Mouse (Mus musculus): Measurements from ENCODE around the gene Fbxl14. TPM values are rescaled to one million over a fixed set of nuclear protein-coding genes. Genes with fewer than 3 reads are reported as not detected.

The Fbxl14 gene
- polyA plus RNA-seq, 2 experiments, result 3.9 to 16.3 TPM

DNA sequence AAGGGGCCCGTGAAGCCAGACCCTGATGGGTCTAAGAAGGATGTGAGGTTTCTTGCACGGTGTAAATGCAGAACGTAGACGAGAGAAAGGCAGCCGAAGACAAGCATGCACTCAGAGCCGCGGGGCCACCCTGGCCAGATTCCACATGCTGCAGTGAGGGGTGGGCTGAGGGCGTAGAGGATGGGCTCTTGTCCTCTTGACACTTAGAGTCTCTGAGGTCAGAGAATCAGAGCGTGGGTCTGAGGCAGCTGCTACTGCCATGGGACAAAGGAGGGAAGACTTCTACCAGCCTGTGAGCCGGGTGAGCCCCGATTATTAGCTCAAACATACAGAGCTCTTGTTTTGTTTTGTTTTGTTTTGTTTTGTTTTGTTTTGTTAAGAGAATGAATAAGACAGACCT, 11.1 kb downstream of the Fbxl14 start:
- DNase-seq (ENCODE audit: low read depth in 3 of 3, low spot score in 3 of 3) (no peak), ATAC-seq (ENCODE audit: insufficient read depth) (no peak)
- Histone ChIP-seq H3K27me3 (ENCODE audit: control insufficient read depth, insufficient read depth, low read length) (no peaks in the 10 kb centered on the region), H3K36me3 (replicated peaks; ENCODE audit: control insufficient read depth, insufficient read depth, low read depth) (no peaks in the 10 kb centered on the region), H3K27ac (no peak overlapping the region), H3K4me3 (ENCODE audit: insufficient read depth in 1 of 2, low read depth in 2 of 2, low read length in 2 of 2) (no peak overlapping the region), H3K9ac (replicated peaks) (no peak overlapping the region), H3K9me3 (ENCODE audit: control insufficient read depth, low read length) (no peaks in the 10 kb centered on the region), H3K4me2 (ENCODE audit: low read depth) (no peak overlapping the region), H3K4me1 (replicated peaks; ENCODE audit: control insufficient read depth in 2 of 2, insufficient read depth in 2 of 2, low read length in 1 of 2) (no peaks in the 10 kb centered on the region)
- 62% methylated on average over 11 of the region's 11 CpGs for WGBS (ENCODE audit: insufficient replicate concordance)
- TF ChIP-seq CTCF (IDR thresholded peaks at IDR 0.05; ENCODE audit: low read depth) (no peak), EP300 (IDR thresholded peaks at IDR 0.05; ENCODE audit: low read depth) (no peak)

DNA sequence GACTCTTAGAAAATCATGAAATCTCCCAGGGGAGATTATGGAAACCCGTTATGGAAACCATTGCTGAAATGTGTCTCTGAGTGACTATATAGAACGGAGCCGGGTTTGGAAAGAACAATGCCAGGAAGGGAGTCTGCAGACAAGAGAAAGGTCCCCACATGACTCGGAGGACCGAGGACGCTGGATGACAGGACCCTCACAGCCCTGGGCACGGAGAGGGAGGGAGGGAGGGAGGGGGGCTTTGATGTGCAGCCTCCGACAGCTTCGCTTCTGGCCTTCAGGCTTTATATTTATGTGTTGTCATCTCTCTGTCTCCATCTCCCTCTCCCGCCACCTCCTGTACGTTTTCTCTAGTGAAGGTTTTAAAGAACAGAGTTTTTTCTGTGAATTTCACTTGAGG, 11.5 kb downstream of the Fbxl14 start:
- H3K9ac ChIP-seq (replicated peaks), result no peak overlapping the region
- WGBS (ENCODE audit: insufficient replicate concordance), result 43% methylated on average over 11 of the region's 11 CpGs
- DNase-seq (ENCODE audit: low read depth in 3 of 3, low spot score in 3 of 3) (no peak), ATAC-seq (ENCODE audit: insufficient read depth) (no peak)
- no peaks in the 10 kb centered on the region for H3K36me3 ChIP-seq (replicated peaks; ENCODE audit: control insufficient read depth, insufficient read depth, low read depth)
- H3K4me3 ChIP-seq (ENCODE audit: insufficient read depth in 1 of 2, low read depth in 2 of 2, low read length in 2 of 2), result no peak overlapping the region
- H3K27ac ChIP-seq, result no peak overlapping the region
- no peaks in the 10 kb centered on the region for H3K9me3 ChIP-seq (ENCODE audit: control insufficient read depth, low read length)
- no peaks in the 10 kb centered on the region for H3K4me1 ChIP-seq (replicated peaks; ENCODE audit: control insufficient read depth in 2 of 2, insufficient read depth in 2 of 2, low read length in 1 of 2)
- no peak overlapping the region for H3K4me2 ChIP-seq (ENCODE audit: low read depth)
- TF ChIP-seq CTCF (IDR thresholded peaks at IDR 0.05; ENCODE audit: low read depth) (no peak), EP300 (IDR thresholded peaks at IDR 0.05; ENCODE audit: low read depth) (no peak)
- no peaks in the 10 kb centered on the region for H3K27me3 ChIP-seq (ENCODE audit: control insufficient read depth, insufficient read depth, low read length)

DNA sequence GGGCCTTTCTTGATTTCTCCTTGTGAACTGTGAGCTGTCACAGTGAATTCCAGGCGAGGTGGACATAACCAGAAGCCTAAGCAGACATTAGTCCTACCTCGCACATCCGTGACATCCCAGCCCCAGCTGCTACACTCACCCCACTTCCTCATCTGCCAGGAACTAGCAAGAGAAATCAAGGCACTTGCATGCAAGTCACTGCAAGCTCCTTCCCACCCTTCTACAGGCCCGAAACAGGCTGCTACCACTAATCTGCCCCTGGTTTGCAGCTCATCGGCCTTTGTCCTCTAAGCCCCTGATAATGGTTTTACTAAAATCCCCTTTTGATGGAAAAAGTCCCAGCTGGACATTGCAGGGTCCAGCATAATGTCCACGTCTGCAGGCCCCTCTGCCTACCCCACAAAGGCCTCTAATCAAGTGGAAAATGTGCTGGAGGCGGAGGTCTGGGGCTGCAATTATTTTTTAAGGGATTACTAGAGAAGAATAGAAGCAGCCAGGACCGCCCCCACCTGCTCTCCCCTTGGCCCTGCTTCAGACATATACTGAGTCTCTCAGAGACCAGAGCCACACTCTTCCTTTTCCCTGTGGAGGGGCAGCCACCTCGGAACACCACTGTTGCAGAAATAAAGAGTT, 12.6 kb downstream of the Fbxl14 start:
- DNase-seq (ENCODE audit: low read depth in 3 of 3, low spot score in 3 of 3), result no peak
- H3K9ac ChIP-seq (replicated peaks), result no peak overlapping the region
- H3K4me2 ChIP-seq (ENCODE audit: low read depth), result no peak overlapping the region
- no peak for ATAC-seq (ENCODE audit: insufficient read depth)
- H3K27ac ChIP-seq, result no peak overlapping the region
- H3K4me3 ChIP-seq (ENCODE audit: insufficient read depth in 1 of 2, low read depth in 2 of 2, low read length in 2 of 2), result no peak overlapping the region
- H3K9me3 ChIP-seq (ENCODE audit: control insufficient read depth, low read length), result no peaks in the 10 kb centered on the region
- no peak for TF ChIP-seq EP300 (IDR thresholded peaks at IDR 0.05; ENCODE audit: low read depth)
- no peak for TF ChIP-seq CTCF (IDR thresholded peaks at IDR 0.05; ENCODE audit: low read depth)
- H3K4me1 ChIP-seq (replicated peaks; ENCODE audit: control insufficient read depth in 2 of 2, insufficient read depth in 2 of 2, low read length in 1 of 2), result no peaks in the 10 kb centered on the region
- 52% methylated on average over 9 of the region's 9 CpGs for WGBS (ENCODE audit: insufficient replicate concordance)
- no peaks in the 10 kb centered on the region for H3K27me3 ChIP-seq (ENCODE audit: control insufficient read depth, insufficient read depth, low read length)
- no peaks in the 10 kb centered on the region for H3K36me3 ChIP-seq (replicated peaks; ENCODE audit: control insufficient read depth, insufficient read depth, low read depth)

DNA sequence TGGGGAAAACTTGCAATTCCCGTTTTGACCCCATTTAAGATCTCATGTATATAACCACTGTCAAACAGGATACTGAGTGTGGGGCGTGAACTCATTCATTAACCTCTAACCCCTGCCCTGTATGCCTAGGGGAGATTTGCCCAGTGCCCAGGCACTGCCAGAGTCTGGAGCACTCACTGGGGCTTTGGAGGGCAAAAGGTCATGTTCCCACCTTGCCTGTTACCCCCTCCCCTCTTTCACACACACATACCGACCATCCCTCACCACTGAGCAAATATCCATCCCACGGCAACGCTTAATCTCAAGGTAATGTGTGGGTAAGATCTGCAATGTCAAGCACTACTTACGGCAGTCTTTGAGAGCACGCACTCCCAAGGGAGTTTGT, 13.2 kb downstream of the Fbxl14 start:
- Histone ChIP-seq H3K27me3 (ENCODE audit: control insufficient read depth, insufficient read depth, low read length) (no peaks in the 10 kb centered on the region), H3K27ac (no peak overlapping the region), H3K4me2 (ENCODE audit: low read depth) (no peak overlapping the region), H3K4me1 (replicated peaks; ENCODE audit: control insufficient read depth in 2 of 2, insufficient read depth in 2 of 2, low read length in 1 of 2) (no peaks in the 10 kb centered on the region), H3K36me3 (replicated peaks; ENCODE audit: control insufficient read depth, insufficient read depth, low read depth) (no peaks in the 10 kb centered on the region), H3K9me3 (ENCODE audit: control insufficient read depth, low read length) (no peaks in the 10 kb centered on the region), H3K9ac (replicated peaks) (no peak overlapping the region), H3K4me3 (ENCODE audit: insufficient read depth in 1 of 2, low read depth in 2 of 2, low read length in 2 of 2) (no peak overlapping the region)
- TF ChIP-seq CTCF (IDR thresholded peaks at IDR 0.05; ENCODE audit: low read depth) (no peak), EP300 (IDR thresholded peaks at IDR 0.05; ENCODE audit: low read depth) (no peak)
- DNase-seq (ENCODE audit: low read depth in 3 of 3, low spot score in 3 of 3), result no peak
- 67% methylated on average over 7 of the region's 7 CpGs for WGBS (ENCODE audit: insufficient replicate concordance)
- ATAC-seq (ENCODE audit: insufficient read depth), result no peak

DNA sequence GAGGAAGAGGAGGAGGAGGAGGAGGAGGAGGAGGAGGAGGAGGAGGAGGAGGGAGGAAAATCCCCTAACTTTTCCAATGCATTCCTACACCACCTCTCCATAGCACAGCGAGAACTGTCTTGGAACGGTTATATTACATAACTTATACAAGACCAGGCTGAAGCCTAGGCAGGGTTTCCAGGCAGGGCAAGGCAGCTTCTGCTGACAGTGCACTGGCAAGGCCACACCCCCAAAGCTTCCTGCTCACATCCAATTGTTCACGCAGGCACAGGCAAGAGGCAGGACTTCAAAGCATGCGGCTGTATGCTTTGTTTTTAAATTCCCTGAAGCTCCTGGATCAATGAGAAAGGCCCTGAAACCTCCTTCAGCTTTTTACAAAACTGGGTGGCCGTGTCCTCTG, 19.8 kb downstream of the Fbxl14 start:
- no peak overlapping the region for H3K9ac ChIP-seq (replicated peaks)
- 15% methylated on average over 5 of the region's 5 CpGs for whole genome bisulfite sequencing (ENCODE audit: insufficient replicate concordance)
- H3K27ac ChIP-seq, result no peak overlapping the region
- H3K9me3 ChIP-seq (ENCODE audit: control insufficient read depth, low read length), result no peaks in the 10 kb centered on the region
- TF ChIP-seq EP300 (IDR thresholded peaks at IDR 0.05; ENCODE audit: low read depth) (no peak), CTCF (IDR thresholded peaks at IDR 0.05; ENCODE audit: low read depth) (no peak)
- no peak overlapping the region for H3K4me2 ChIP-seq (ENCODE audit: low read depth)
- DNase-seq (ENCODE audit: low read depth in 3 of 3, low spot score in 3 of 3) (no peak), ATAC-seq (ENCODE audit: insufficient read depth) (no peak)
- H3K4me3 ChIP-seq (ENCODE audit: insufficient read depth in 1 of 2, low read depth in 2 of 2, low read length in 2 of 2), result no peak overlapping the region
- no peaks in the 10 kb centered on the region for H3K27me3 ChIP-seq (ENCODE audit: control insufficient read depth, insufficient read depth, low read length)
- 0 out of 4 replicates have a peak, but pooled peaks cover 0 to 2% of the 10 kb centered on the region in 2 experiments for H3K4me1 ChIP-seq (replicated peaks; ENCODE audit: control insufficient read depth in 2 of 2, insufficient read depth in 2 of 2, low read length in 1 of 2)
- no peaks in the 10 kb centered on the region for H3K36me3 ChIP-seq (replicated peaks; ENCODE audit: control insufficient read depth, insufficient read depth, low read depth)
